Mouse (Mus musculus): ENCODE measurements around the gene Rab34. TPM values are rescaled to one million over a fixed set of nuclear protein-coding genes. Genes with fewer than 3 reads are reported as not detected.
"Not testable (repeated sequence)": the region's sequence is repeated elsewhere in the genome, so short reads cannot be mapped to it uniquely, and the experiment has no call there.

The Rab34 gene
- polyA plus RNA-seq, 1 experiment = 182 TPM

DNA sequence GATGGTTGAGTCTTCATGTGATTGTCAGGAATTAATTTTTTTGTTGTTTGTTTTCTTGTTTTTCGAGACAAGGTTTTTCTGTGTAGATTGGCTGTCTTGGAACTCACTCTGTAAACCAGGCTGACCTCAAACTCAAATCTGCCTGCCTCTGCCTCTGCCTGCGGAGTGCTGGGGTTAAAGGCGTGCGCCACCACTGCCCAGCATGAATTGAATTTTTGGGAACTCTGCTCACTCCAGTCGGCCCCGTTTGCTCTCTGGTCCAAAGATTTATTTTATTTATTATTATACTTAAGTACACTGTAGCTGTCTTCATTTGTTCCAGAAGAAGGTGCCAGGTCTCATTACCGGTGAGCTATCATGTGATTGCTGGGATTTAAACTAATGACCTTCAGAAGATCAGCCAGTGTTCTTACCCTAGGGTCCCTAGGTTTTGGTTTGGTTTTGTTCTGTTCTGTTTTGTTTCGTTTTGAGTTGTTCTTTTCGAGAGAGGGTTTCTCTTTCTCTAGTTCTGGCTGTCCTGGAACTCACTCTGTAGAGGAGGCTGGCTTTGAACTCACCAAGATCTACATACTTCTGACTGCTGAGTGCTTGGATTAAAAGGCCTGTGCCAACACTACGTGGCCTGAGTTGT, 4.2 kb upstream of the Rab34 start:
- TF ChIP-seq MYOG (IDR thresholded peaks at IDR 0.05; ENCODE audit: control insufficient read depth, extremely low read depth, insufficient read length) (no peak), USF1 (IDR thresholded peaks at IDR 0.05; ENCODE audit: low read depth) (no peak), MAX (IDR thresholded peaks at IDR 0.05) (no peak), CEBPB (IDR thresholded peaks at IDR 0.05; ENCODE audit: low read depth) (no peak), FOSL1 (IDR thresholded peaks at IDR 0.05; ENCODE audit: insufficient read depth, low read length, poor library complexity, severe bottlenecking) (no peak), CTCF (IDR thresholded peaks at IDR 0.05; ENCODE audit: control insufficient read depth, insufficient read depth, insufficient read length) (no peak), MYOD1 (IDR thresholded peaks at IDR 0.05; ENCODE audit: control insufficient read depth, insufficient read length, low read depth) (no peak)
- Histone ChIP-seq H3K4me3 (ENCODE audit: insufficient read depth, poor library complexity, severe bottlenecking) (no peak overlapping the region), H3K27me3 (ENCODE audit: control insufficient read depth, insufficient read depth, insufficient read length) (no peaks in the 10 kb centered on the region)

DNA sequence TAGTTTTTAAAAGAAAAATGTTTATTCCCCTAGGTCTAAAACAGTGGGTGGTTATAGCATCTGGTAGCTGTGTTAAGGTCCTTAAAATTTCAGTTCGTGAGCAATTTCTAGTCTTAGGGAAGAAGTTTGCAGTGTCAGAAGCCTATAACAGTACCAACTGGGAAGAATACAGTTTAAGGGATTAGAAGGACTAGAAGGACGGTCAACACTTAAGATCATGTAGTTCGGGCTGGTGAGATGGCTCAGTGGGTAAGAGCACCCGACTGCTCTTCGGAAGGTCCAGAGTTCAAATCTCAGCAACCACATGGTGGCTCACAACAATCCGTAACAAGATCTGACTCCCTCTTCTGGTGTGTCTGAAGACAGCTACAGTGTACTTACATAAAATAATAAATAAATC, 3.5 kb upstream of the Rab34 start:
- Histone ChIP-seq H3K79me3 (ENCODE audit: low read depth) (peaks cover 26% of the 10 kb centered on the region), H3K79me2 (ENCODE audit: control insufficient read depth, insufficient read depth) (peaks cover 69% of the 10 kb centered on the region), H3K36me3 (ENCODE audit: control insufficient read depth, insufficient read depth) (peaks cover 30% of the 10 kb centered on the region)
- H3ac ChIP-seq (ENCODE audit: control insufficient read depth, insufficient read length, low read depth); H3K4me3 ChIP-seq (ENCODE audit: insufficient read depth, poor library complexity, severe bottlenecking); H3K27me3 ChIP-seq (ENCODE audit: control insufficient read depth, insufficient read depth, insufficient read length): not testable (repeated sequence)

More for the DNA sequence above, 4.2 kb upstream of the Rab34 start:
- Histone ChIP-seq H3K36me3 (ENCODE audit: control insufficient read depth, insufficient read depth) (peaks cover 37% of the 10 kb centered on the region), H3K79me2 (ENCODE audit: control insufficient read depth, insufficient read depth) (peaks cover 65% of the 10 kb centered on the region), H3K79me3 (ENCODE audit: low read depth) (peaks cover 25% of the 10 kb centered on the region), H3ac (ENCODE audit: control insufficient read depth, insufficient read length, low read depth) (no peak overlapping the region)

DNA sequence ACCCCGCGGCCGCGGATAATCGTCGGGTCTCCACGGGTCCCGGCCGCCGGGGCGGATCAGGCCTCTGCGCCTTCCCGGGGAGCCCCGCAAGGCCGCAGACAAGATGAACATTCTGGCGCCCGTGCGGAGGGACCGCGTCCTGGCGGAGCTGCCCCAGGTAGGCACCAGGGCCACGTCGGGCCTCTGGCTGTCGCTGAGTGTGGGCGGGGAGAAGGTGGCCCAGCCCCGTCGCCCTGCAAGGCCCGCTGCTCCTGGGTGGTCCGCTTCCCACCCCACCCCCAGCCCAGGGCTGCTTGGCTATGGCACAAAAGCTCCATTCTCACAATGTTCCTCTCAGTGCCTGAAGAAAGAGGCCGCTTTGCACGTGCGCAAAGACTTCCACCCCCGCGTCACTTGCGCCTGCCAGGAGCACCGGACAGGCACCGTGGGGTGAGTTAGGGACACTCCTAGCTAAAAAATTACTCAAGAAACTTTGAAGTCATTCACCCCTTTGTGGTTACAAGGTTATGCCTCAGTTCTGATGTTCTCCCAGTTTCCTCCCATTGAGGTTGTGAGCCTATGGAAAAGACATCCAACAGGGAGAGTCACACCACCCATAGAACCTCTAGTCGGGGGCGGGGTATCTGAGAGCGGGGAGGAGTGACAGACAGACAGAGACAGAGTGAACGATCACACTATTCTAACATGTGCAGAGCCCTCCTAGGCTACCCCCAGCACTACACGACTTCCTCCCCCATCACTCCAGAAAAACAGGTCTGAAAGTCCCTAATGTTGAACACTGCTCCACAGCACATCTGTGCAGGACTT, 1.2 kb downstream of the Rab34 start:
- Histone ChIP-seq H3K4me3 (ENCODE audit: insufficient read depth, poor library complexity, severe bottlenecking) (peak overlapping the region; percentile 82), H3K36me3 (ENCODE audit: control insufficient read depth, insufficient read depth) (peaks cover 46% of the 10 kb centered on the region), H3K79me2 (ENCODE audit: control insufficient read depth, insufficient read depth) (peaks cover 46% of the 10 kb centered on the region), H3K79me3 (ENCODE audit: low read depth) (peaks cover 11% of the 10 kb centered on the region), H3ac (ENCODE audit: control insufficient read depth, insufficient read length, low read depth) (peak overlapping the region; percentile 80), H3K27me3 (ENCODE audit: control insufficient read depth, insufficient read depth, insufficient read length) (no peaks in the 10 kb centered on the region)
- TF ChIP-seq FOSL1 (IDR thresholded peaks at IDR 0.05; ENCODE audit: insufficient read depth, low read length, poor library complexity, severe bottlenecking) (no peak), CTCF (IDR thresholded peaks at IDR 0.05; ENCODE audit: control insufficient read depth, insufficient read depth, insufficient read length) (no peak), MAX (IDR thresholded peaks at IDR 0.05) (peak; percentile 32)

DNA sequence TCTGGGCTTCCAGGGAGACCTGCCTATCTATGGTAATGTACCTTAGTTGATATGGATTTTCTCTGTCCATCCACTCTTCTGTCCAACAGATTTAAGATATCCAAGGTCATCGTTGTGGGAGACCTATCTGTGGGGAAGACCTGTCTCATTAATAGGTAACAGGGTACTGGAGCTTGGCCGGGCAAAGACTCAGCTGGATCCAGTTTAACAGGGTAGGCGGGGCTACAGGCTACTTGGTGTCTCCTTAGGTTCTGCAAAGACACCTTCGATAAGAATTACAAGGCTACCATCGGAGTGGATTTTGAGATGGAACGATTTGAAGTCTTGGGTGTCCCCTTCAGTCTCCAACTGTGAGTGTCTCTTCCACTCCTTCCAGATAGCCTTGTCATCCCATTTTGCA, 1.8 kb downstream of the Rab34 start:
- Histone ChIP-seq H3K27me3 (ENCODE audit: control insufficient read depth, insufficient read depth, insufficient read length) (no peaks in the 10 kb centered on the region), H3K79me2 (ENCODE audit: control insufficient read depth, insufficient read depth) (peaks cover 45% of the 10 kb centered on the region), H3K79me3 (ENCODE audit: low read depth) (peaks cover 11% of the 10 kb centered on the region), H3ac (ENCODE audit: control insufficient read depth, insufficient read length, low read depth) (no peak overlapping the region), H3K4me3 (ENCODE audit: insufficient read depth, poor library complexity, severe bottlenecking) (no peak overlapping the region), H3K36me3 (ENCODE audit: control insufficient read depth, insufficient read depth) (peaks cover 52% of the 10 kb centered on the region)
- TF ChIP-seq MAX (IDR thresholded peaks at IDR 0.05) (no peak), USF1 (IDR thresholded peaks at IDR 0.05; ENCODE audit: low read depth) (no peak), MYOG (IDR thresholded peaks at IDR 0.05; ENCODE audit: control insufficient read depth, extremely low read depth, insufficient read length) (no peak), FOSL1 (IDR thresholded peaks at IDR 0.05; ENCODE audit: insufficient read depth, low read length, poor library complexity, severe bottlenecking) (no peak), CEBPB (IDR thresholded peaks at IDR 0.05; ENCODE audit: low read depth) (no peak), MYOD1 (IDR thresholded peaks at IDR 0.05; ENCODE audit: control insufficient read depth, insufficient read length, low read depth) (no peak), CTCF (IDR thresholded peaks at IDR 0.05; ENCODE audit: control insufficient read depth, insufficient read depth, insufficient read length) (no peak)

DNA sequence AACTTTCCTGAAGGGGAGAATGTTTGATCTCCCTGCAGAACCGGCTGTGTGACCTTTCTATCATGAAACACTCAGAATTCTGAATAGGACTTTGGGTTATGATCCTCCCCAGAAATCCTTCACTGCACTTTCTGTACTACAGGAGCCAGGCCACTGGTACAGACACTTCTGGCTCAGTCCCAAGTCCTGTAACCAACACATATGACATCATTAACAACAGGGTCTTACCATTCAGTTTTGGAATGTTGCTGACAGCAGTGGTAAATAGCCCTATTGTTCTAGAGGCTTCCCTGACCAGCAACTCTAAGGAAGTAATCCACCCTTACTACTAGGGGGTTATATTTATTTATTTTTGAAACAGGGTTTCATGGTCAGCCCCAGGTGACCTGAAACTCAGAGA, 4.9 kb downstream of the Rab34 start, which contains the start of gene Proca1:
TSS of gene Proca1 (plus strand) at position 280 of the 400 bp plus-strand sequence.
- no peak within 1 kb of the TSS for H3K4me3 ChIP-seq (ENCODE audit: insufficient read depth, poor library complexity, severe bottlenecking)
- H3K79me3 ChIP-seq (ENCODE audit: low read depth) = peaks cover 11% of the 10 kb centered on the region
- no peak for TF ChIP-seq CEBPB (IDR thresholded peaks at IDR 0.05; ENCODE audit: low read depth)
- TF ChIP-seq CTCF (IDR thresholded peaks at IDR 0.05; ENCODE audit: control insufficient read depth, insufficient read depth, insufficient read length) = no peak
- TF ChIP-seq FOSL1 (IDR thresholded peaks at IDR 0.05; ENCODE audit: insufficient read depth, low read length, poor library complexity, severe bottlenecking) = no peak
- TF ChIP-seq MYOD1 (IDR thresholded peaks at IDR 0.05; ENCODE audit: control insufficient read depth, insufficient read length, low read depth) = no peak
- TF ChIP-seq MAX (IDR thresholded peaks at IDR 0.05) = no peak
- peaks cover 57% of the 10 kb centered on the region for H3K36me3 ChIP-seq (ENCODE audit: control insufficient read depth, insufficient read depth)
- H3ac ChIP-seq (ENCODE audit: control insufficient read depth, insufficient read length, low read depth) = no peak within 1 kb of the TSS
- no peaks in the 10 kb centered on the region for H3K27me3 ChIP-seq (ENCODE audit: control insufficient read depth, insufficient read depth, insufficient read length)
- H3K79me2 ChIP-seq (ENCODE audit: control insufficient read depth, insufficient read depth) = peaks cover 35% of the 10 kb centered on the region
